Mouse (Mus musculus) layer of hippocampus, postnatal 36 days (tissue): Measurements from ENCODE around the gene Tiprl. TPM values are rescaled to one million over a fixed set of nuclear protein-coding genes. Genes with fewer than 3 reads are reported as not detected.

Experiments used
- DNase-seq, 2 experiments: peaks; one replicate each; pipeline ENCODE4 v3.0.0; 2022
- total RNA-seq, 2 experiments: library from RNA; stranded (reverse); gene quantifications; 2 replicates each; pipeline ENCODE4 v1.2.3; 2021

The Tiprl gene
- 10 to 100 TPM; 65.9 to 73.3 TPM for total RNA-seq

DNA sequence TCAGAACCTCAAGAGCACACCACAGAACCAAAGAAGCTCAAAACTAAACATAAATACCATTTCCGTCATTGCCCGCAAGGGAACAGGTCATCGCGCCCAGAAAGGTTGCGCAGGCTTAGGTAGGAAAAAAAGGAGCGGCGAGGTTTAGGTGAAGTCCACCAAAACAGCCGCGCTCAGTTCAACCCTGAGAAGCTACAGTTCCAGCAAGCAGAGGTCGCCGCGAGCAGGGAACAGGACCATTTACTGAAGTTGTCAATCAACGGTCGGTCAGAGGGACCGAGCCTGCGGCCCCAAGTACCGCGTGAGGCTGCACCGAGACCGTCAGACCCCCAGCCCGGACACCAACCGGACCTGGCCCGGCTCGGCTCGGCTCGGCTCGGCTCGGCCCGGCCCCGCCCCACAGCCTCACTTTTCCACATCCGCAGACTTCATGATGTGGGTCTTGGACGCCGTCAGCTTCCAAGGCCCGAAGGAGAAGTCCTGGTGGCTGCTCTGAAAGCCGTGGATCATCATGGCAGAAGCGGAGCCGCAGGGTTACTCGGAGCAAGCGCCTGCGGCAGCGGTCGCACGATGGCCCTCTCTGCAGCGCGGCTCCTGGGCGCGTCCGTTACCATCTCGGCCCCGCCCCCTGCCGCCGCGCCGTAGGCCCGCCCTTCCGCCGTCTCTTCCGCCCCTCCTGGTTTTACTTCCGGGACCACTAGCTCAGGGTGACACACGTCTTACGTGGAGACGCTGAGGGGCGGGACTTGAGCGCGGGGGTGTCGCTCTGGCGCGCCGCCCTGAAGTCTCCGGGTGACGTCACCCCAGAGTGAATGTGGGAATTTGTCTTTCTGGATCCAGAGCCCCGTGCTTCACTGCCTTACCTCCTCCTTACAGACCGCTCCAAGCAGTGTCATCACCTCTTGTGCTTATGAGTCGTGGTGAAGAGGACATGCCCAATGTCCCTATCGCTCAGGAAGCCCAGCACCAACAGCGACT lies at the start of gene Tiprl:
Gene Tiprl, minus strand, starts transcription at position 676 of the 978 bp plus-strand sequence.
- DNase-seq: peak; percentile 96 to 97

DNA sequence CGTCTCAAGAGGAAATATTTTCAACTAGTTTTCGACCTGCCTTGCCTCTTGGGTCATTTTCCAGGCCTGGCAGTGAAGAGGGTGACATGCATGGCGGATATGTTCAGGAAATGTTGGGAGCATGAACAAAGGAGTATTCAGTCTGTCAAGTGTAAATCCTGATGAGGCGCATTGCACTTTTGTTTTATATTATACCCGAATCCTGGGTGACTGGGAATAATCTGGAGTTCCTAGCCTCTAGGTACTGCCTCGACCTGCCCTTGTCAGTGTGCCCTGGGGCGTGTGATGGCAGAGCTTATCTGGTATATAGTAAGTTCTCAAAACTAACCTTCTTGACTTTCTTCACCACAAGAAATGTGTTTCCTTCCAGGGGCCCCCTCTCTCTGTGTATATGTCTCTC lies 47.3 kb upstream of the Tiprl start:
- DNase-seq: no peak

- no peak for DNase-seq
Measured at GRCm38 (mm10) chr1:165282967-165283345, 46.2 kb upstream of the Tiprl start.

DNA sequence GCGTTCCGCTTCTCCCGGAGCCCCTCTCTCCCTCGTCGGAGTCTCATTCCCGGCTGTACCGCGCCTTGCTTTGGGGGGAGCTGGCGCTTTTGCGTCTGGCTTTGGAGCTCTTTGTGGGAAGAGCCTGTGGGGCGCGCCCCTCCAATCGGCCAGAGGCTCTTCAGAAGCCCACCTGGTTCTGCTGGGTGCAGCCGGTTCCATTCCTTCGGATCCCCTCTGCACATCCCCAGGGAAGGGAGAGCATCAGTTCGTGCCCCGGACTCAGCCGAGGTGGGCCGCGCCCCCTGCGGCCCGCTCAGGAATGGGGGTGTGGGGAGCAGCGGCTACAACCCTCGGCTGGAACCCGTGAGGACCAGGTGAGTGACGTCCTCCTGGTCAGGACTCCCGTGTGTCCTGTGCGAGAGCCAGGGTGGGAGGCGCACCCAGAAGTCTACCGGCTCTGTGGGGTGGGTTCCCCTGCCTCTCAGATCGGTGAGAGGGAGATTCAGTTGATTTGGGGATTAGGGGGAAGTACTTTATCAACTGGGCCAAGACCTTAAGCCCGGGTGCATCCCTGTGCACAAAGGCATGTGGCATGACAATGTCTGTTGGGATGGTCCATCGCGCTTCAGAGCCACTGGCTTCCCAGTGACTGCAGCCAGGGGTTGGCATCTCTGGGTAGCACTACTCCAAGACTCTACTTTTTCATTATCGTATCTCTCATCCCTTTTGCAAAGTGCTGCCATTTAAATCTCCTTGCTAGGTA lies 45.6 kb upstream of the Tiprl start:
- no peak for DNase-seq

DNA sequence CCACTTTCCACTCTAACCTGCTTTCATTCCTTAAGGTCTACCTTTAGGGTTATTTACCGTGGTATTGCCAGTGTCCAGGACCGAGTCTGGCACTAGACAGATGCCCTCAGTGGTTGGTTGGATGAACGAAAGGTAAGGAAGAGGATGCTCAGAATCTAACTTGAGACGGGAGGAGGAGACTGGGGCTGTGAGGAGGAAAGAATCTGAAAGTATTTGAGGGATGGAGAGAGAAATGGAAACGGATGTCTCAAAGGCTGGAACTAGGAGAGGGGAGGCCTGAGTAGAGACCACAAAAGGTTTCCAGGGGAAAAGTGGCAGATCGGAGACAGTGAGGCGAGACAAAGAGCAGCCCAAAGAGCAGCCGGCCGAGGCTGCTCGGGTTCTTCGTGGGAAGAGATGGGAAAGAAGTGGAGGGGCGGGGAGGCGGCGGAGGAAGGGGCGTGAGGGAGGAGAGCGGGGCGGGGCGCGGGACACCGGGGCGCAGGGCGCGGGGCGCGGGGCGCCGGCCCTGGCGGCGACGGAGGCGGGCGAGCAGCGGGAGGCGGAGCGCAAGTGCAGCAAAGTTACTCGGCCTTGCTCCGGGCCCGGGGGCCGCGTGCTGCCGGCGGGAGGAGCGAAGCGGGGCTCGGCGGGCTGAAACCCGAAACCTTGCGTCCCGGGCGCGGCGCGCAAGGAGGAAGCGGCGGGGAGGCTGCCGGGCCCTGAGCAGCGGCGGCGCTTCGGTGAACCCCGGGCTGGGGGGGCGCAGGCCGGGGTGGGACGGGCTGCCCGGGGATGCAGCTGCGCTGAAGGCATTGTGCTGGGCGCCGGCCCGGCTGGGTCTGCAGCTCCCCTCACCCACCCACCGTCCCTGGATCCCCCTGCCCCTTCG lies 44.8 kb upstream of the Tiprl start:
- peak in 1 of 2 experiments; percentile 51 for DNase-seq

DNA sequence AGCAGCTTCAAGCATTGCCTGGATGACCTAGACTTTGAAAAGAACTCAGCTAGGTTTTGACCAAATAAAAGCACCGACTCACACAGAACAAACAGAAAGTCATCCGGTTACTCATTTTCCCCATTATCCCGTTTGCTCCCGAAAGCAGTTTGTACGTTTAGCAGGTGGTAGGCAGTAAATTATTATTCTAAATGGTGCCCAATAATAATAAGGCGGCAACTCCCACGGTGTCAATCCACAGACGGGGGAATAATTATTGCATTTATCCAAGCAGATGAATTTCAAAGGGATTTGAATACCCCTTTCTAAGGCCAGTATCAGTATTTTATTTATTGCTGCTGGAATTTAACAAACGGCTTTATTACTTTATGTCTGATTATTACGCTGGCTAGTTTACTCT lies 43.9 kb upstream of the Tiprl start:
- DNase-seq: no peak

- no peak for DNase-seq
Measured at GRCm38 (mm10) chr1:165274946-165275345, 38.1 kb upstream of the Tiprl start.

DNA sequence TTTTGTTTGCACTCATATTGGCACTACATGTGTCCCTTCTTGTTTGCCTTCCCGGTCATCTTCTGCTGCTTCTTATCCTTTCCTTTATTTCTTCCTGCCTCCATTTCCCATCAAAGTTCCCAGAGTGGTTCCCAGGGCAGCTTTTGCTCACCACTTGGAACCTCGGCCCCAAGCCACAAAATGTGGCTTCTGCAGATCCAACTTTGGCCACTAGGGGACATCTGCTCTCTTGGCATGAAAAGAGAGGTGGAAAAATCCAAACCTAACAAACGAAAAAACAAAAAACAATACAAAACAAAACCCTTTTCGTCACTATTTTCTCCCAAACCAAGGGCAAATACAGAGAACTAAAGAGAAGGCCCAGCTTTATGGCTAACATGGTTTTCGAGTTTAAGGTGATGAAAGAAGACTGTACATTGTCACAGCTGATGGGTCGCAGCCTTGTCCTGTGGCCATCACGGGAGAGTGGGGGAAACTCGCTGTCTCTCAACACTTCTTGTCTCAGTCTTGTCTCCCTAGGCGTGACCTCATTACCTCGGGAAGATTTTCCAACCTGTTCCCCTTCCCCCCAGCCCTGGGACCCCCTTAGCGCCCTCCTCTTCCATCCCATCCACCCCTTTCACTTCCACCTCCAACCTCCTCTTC lies 15.4 kb upstream of the Tiprl start:
- peak; percentile 12 to 34 for DNase-seq

- DNase-seq: no peak
Measured at GRCm38 (mm10) chr1:165250546-165250945, 13.8 kb upstream of the Tiprl start.

DNA sequence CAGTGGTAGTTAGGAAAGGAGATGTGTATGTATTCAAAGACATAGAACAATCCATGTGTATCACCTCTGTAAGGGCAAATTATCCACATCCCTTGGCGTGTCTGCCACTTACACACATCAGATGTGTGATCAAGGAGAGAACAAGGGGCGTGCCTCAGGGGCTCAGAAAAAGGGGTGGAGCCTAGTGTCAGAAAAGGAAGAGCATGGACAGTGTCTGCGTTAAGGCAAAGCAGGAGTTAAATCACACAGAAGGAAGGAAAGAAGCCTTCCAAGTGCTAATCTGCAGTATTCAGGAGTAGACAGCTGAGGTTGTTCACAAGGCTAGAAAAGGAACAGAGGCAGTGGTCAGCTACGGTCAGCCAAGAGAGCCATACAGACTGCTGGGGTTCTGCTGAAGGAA lies 12.0 kb upstream of the Tiprl start:
- no peak for DNase-seq

GRCm38 (mm10) chr1:165247788-165248187 lies 11.0 kb upstream of the Tiprl start:
- no peak for DNase-seq

- no peak for DNase-seq
Measured at GRCm38 (mm10) chr1:165247085-165247484, 10.3 kb upstream of the Tiprl start.

DNA sequence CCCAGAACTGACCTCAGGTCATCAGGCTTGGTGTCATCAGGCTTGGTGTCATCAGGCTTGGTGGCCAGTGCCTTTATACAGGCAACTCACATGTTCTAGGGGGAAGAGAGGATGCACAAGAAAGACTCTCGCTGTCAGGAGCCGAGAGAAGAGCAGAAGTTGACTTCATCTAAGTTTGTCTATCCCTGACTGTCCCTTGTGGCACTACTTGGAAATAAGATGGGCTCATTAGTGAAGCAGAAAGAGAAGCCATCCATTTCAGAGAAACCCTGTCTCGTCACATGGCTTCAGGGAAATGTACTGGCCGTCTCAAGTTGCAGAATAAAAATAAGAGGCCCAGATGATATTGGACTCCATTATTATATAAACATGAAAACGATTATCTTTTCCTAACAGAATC lies 9.8 kb upstream of the Tiprl start:
- DNase-seq: no peak

DNA sequence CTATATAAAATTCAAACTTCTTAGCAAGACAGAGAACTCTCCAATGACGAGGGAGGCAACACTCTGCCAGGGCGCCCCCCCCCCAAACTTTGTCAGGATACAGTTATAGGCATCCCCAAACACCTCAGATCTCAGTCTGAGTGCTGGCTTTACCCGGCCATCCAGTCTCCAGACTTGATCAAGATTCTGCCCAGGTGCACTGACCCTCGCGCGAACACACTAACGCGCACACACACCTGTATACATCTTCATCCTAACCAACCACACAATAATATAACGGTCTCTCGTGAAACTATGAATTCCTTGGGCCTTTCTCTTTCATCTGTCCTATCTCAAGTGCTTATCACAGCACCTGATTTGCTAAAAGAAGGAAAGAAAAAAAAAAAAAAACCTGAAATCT lies 950 bp downstream of the Tiprl start:
- no peak for DNase-seq

- no peak for DNase-seq
Measured at GRCm38 (mm10) chr1:165233806-165234205, 3.0 kb downstream of the Tiprl start.

- DNase-seq: no peak
Measured at GRCm38 (mm10) chr1:165230691-165231090, 6.1 kb downstream of the Tiprl start.

- no peak for DNase-seq
Measured at GRCm38 (mm10) chr1:165229577-165229976, 7.2 kb downstream of the Tiprl start.

- DNase-seq: no peak
Measured at GRCm38 (mm10) chr1:165217023-165217589, 19.7 kb downstream of the Tiprl start.

GRCm38 (mm10) chr1:165215831-165216230 lies 21.0 kb downstream of the Tiprl start:
- no peak for DNase-seq

- DNase-seq: no peak
Measured at GRCm38 (mm10) chr1:165205591-165205990, 31.2 kb downstream of the Tiprl start.

DNA sequence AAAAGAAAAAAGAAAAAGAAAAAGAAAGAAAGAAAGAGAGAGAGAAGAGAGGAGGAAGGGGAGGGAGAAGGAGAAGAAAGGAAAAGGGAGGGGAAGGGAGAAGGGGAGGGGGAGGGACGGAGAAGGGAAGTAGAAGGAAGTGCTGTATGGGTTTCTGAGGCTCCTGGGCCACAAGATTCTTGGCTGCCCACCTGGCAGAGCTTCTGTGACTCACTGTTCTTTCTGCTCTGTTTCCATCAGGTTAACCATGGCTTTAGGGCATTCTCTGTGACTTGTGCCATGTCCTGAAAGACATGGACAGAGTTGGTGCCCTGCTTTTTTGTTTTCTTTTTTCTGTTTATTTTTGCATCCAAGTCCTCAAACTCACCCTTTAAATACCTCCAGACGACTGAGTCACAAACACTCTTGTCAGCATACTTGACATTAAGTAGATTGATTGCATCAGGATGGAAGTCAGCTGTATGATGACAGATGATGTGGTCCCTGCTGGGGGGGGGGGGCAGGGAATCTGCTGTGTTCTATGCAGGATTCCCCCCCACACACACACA lies 33.2 kb downstream of the Tiprl start:
- DNase-seq: no peak
